Mouse (Mus musculus): Measurements from ENCODE around the gene Hist2h4. TPM values are rescaled to one million over a fixed set of nuclear protein-coding genes. Genes with fewer than 3 reads are reported as not detected.
A peak's percentile ranks its signal among the peaks of the same experiment; 100 is the strongest.

The Hist2h4 gene
- polyA plus RNA-seq, 1 experiment from 2014 or later, result 9.9 TPM

GRCm38 (mm10) chr3:96264404-96264949 lies 1.4 kb upstream of the Hist2h4 start:
- ATAC-seq (replicated peaks; ENCODE audit: low FRiP score, low read depth), result no peak
- peaks cover 14% of the 10 kb centered on the region for H3K4me1 ChIP-seq (replicated peaks; ENCODE audit: insufficient read depth, low read length)
- H3K9me3 ChIP-seq (replicated peaks; ENCODE audit: low read length), result no peaks in the 10 kb centered on the region
- H3K27me3 ChIP-seq (ENCODE audit: insufficient read depth, low read length), result no peaks in the 10 kb centered on the region
- WGBS, result 69% methylated on average over 7 of the region's 7 CpGs
- peak overlapping the region; percentile 60; the same call in 1 of the 2 replicates for H3K4me3 ChIP-seq (replicated peaks; ENCODE audit: low read depth, low read length)
- H3K36me3 ChIP-seq (ENCODE audit: insufficient read depth, low read length), result no peaks in the 10 kb centered on the region
- H3K4me2 ChIP-seq (ENCODE audit: low read length), result peak overlapping the region; percentile 82
- no peak for DNase-seq (ENCODE audit: low spot score)
- no peak for TF ChIP-seq CTCF (IDR thresholded peaks at IDR 0.05; ENCODE audit: low read depth)
- H3K27ac ChIP-seq, result peak overlapping the region; percentile 96
- peak overlapping the region; percentile 78; the same call in 1 of the 2 replicates for H3K9ac ChIP-seq (ENCODE audit: low read depth, low read length)

- Histone ChIP-seq H3K4me1 (replicated peaks; ENCODE audit: insufficient read depth, low read length) (peaks cover 14% of the 10 kb centered on the region), H3K9ac (ENCODE audit: low read depth, low read length) (peak overlapping the region; percentile 78), H3K4me3 (replicated peaks; ENCODE audit: low read depth, low read length) (peak overlapping the region; percentile 60), H3K36me3 (ENCODE audit: insufficient read depth, low read length) (no peaks in the 10 kb centered on the region), H3K4me2 (ENCODE audit: low read length) (peak overlapping the region; percentile 82), H3K27me3 (ENCODE audit: insufficient read depth, low read length) (no peaks in the 10 kb centered on the region), H3K27ac (peak overlapping the region; percentile 96), H3K9me3 (replicated peaks; ENCODE audit: low read length) (no peaks in the 10 kb centered on the region)
- TF ChIP-seq CTCF (IDR thresholded peaks at IDR 0.05; ENCODE audit: low read depth), result no peak
- WGBS, result 4% methylated on average over 27 of the region's 27 CpGs
- DNase-seq (ENCODE audit: low spot score), result peak; percentile 83
- ATAC-seq (replicated peaks; ENCODE audit: low FRiP score, low read depth), result peak; percentile 31; the same call in 1 of the 2 replicates
Observed at GRCm38 (mm10) chr3:96263558-96264403, 670 bp upstream of the Hist2h4 start.

DNA sequence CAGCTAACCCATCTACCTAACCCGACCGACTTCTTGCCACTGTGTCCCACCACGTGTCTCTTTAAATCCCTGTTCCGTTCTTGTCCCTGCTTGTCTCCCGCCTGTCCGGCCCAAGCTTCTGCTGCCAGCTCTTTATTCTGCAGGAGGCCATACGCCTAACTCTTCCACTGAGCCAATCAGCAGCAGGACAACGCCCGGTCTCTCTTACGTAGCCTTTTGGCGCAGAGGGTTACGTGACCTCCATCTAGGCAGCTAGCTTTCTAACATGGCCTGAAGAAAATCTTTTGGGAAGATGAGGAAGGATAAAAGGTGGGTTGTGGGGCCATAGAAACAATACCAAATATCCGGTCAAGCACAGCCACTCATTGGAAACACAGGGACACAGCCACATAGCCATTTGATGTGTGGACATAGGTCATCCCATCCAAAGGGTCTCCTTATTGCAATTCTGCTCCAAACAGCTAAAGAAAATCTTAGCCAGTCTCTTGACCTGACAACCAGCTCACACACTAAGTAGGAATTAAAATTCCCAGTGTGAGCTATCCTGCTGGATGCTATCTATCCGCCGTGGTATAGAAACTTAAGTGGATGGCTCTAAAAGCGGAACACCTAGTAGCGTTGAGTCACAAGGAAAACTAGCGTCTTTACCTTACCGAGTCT lies 765 bp downstream of the Hist2h4 start:
- under 1% methylated on average over 19 of the region's 19 CpGs for WGBS

DNA sequence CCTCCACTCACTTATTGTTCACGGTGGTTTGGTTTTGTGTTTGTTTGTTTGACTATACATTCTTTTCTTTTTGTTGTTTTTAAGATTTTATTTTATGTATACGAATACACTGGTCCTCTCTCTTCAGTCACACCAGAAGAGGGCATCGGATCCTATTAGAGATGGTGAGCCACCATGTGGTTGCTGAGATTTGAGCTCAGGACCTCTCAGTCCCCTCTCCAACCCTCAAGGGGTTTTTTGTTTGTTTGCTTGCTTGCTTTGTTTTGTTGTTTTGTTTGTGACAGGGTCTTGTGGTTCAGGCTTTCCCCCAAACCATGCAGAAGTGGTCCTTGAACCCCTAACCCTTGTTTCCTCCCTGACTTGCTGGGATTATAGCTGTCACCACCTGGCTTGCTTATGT lies 1.5 kb downstream of the Hist2h4 start:
- H3K9ac ChIP-seq (ENCODE audit: low read depth, low read length), result no peak overlapping the region
- TF ChIP-seq CTCF (IDR thresholded peaks at IDR 0.05; ENCODE audit: low read depth), result peak; percentile 30; the same call in 1 of the 2 replicates
- 58% methylated on average over 3 of the region's 3 CpGs for WGBS

More for the DNA sequence above, 765 bp downstream of the Hist2h4 start:
- Histone ChIP-seq H3K4me2 (ENCODE audit: low read length) (peak overlapping the region; percentile 82), H3K36me3 (ENCODE audit: insufficient read depth, low read length) (no peaks in the 10 kb centered on the region), H3K4me1 (replicated peaks; ENCODE audit: insufficient read depth, low read length) (peaks cover 11% of the 10 kb centered on the region; the same call in 1 of the 2 replicates), H3K27ac (peak overlapping the region; percentile 96), H3K4me3 (replicated peaks; ENCODE audit: low read depth, low read length) (peak overlapping the region; percentile 60), H3K9me3 (replicated peaks; ENCODE audit: low read length) (no peaks in the 10 kb centered on the region), H3K27me3 (ENCODE audit: insufficient read depth, low read length) (no peaks in the 10 kb centered on the region), H3K9ac (ENCODE audit: low read depth, low read length) (peak overlapping the region; percentile 78)
- peak; percentile 70 for ATAC-seq (replicated peaks; ENCODE audit: low FRiP score, low read depth)
- no peak for TF ChIP-seq CTCF (IDR thresholded peaks at IDR 0.05; ENCODE audit: low read depth)
- DNase-seq (ENCODE audit: low spot score), result peak; percentile 91

GRCm38 (mm10) chr3:96260220-96260619 lies 2.9 kb downstream of the Hist2h4 start:
- Histone ChIP-seq H3K36me3 (ENCODE audit: insufficient read depth, low read length) (no peaks in the 10 kb centered on the region), H3K4me2 (ENCODE audit: low read length) (no peak overlapping the region), H3K9me3 (replicated peaks; ENCODE audit: low read length) (no peaks in the 10 kb centered on the region), H3K4me3 (replicated peaks; ENCODE audit: low read depth, low read length) (no peak overlapping the region), H3K27me3 (ENCODE audit: insufficient read depth, low read length) (no peaks in the 10 kb centered on the region), H3K4me1 (replicated peaks; ENCODE audit: insufficient read depth, low read length) (peaks cover 9% of the 10 kb centered on the region; the same call in 1 of the 2 replicates), H3K9ac (ENCODE audit: low read depth, low read length) (no peak overlapping the region), H3K27ac (no peak overlapping the region)
- DNase-seq (ENCODE audit: low spot score), result no peak
- no peak for TF ChIP-seq CTCF (IDR thresholded peaks at IDR 0.05; ENCODE audit: low read depth)
- ATAC-seq (replicated peaks; ENCODE audit: low FRiP score, low read depth), result no peak
- WGBS, result 92% methylated on average over 5 of the region's 5 CpGs

More for the DNA sequence above, 1.5 kb downstream of the Hist2h4 start:
- H3K4me3 ChIP-seq (replicated peaks; ENCODE audit: low read depth, low read length), result peak overlapping the region; percentile 60; the same call in 1 of the 2 replicates
- DNase-seq (ENCODE audit: low spot score), result no peak
- no peak for ATAC-seq (replicated peaks; ENCODE audit: low FRiP score, low read depth)
- peak overlapping the region; percentile 96 for H3K27ac ChIP-seq
- peak overlapping the region; percentile 82 for H3K4me2 ChIP-seq (ENCODE audit: low read length)
- no peaks in the 10 kb centered on the region for H3K36me3 ChIP-seq (ENCODE audit: insufficient read depth, low read length)
- H3K4me1 ChIP-seq (replicated peaks; ENCODE audit: insufficient read depth, low read length), result peaks cover 9% of the 10 kb centered on the region; the same call in 1 of the 2 replicates
- no peaks in the 10 kb centered on the region for H3K9me3 ChIP-seq (replicated peaks; ENCODE audit: low read length)
- no peaks in the 10 kb centered on the region for H3K27me3 ChIP-seq (ENCODE audit: insufficient read depth, low read length)

DNA sequence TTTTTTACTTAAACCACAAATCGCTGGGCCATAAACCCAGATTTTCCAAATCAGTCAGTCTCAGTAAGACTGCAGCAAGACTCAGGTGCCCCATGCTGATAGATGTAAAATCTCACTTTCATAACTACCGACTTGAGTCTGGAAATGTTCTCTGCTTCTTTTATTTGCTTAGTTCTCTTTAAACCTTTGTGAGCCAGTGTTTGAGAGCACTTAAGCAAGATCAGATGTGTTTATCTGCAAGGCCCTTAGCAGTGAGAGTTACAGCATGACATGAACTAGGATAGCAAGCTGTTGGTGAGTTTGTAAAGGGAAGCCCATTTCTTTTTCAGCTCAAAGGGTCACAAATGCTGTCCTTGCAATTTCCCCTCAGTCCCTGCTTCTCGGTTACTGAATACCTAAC lies 5.9 kb downstream of the Hist2h4 start:
- Histone ChIP-seq H3K36me3 (ENCODE audit: insufficient read depth, low read length) (no peaks in the 10 kb centered on the region), H3K27me3 (ENCODE audit: insufficient read depth, low read length) (no peaks in the 10 kb centered on the region), H3K4me3 (replicated peaks; ENCODE audit: low read depth, low read length) (no peak overlapping the region), H3K9ac (ENCODE audit: low read depth, low read length) (no peak overlapping the region), H3K4me2 (ENCODE audit: low read length) (no peak overlapping the region), H3K4me1 (replicated peaks; ENCODE audit: insufficient read depth, low read length) (peaks cover 3% of the 10 kb centered on the region; the same call in 1 of the 2 replicates), H3K9me3 (replicated peaks; ENCODE audit: low read length) (no peaks in the 10 kb centered on the region), H3K27ac (no peak overlapping the region)
- DNase-seq (ENCODE audit: low spot score), result no peak
- no peak for TF ChIP-seq CTCF (IDR thresholded peaks at IDR 0.05; ENCODE audit: low read depth)
- ATAC-seq (replicated peaks; ENCODE audit: low FRiP score, low read depth), result no peak
- 83% methylated on average over 3 of the region's 3 CpGs for WGBS

Measured in kidney, postnatal 0 days (tissue).